Mouse (Mus musculus): Measurements from ENCODE around the gene Dhx34.
"Not testable (repeated sequence)": the region's sequence is repeated elsewhere in the genome, so short reads cannot be mapped to it uniquely, and the experiment has no call there.

The Dhx34 gene

DNA sequence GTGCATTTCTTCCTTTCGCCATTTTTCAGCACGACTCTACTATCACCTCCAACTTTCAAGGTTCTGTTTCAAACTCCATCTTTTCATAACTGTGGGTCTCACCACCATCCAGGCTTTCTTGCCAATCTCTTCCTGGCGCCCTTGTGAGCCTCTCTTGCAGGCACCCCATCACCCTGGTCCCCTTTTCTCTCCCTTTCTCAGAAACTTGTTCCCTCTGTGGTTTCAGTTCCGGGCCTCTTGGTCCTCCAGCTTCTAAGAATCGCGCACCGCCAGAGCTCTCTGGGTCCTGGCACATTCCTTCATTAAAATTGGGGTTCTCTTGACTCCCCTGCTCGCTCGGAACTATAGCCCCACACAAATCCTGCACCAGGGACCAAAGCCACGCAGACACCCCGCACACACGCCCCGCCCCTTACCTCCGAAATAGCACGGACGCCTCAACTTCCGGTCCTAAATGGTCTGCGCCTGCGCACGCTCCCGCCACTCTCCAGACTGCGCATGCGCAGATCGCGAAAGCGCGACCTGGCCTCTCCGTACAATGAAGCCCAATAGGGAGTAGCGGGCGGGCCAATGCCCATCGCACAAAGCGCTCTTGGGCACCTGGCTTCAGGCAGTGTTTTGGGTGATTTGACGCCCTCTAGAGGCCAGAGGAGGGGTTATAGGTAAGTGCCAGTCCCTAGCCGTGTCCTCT, at the start of gene Dhx34:
Gene Dhx34 (minus strand): TSS at position 456 of the 691 bp plus-strand sequence.
- peak; percentile 93 to 95 for DNase-seq (ENCODE audit: low spot score in 2 of 2)

DNA sequence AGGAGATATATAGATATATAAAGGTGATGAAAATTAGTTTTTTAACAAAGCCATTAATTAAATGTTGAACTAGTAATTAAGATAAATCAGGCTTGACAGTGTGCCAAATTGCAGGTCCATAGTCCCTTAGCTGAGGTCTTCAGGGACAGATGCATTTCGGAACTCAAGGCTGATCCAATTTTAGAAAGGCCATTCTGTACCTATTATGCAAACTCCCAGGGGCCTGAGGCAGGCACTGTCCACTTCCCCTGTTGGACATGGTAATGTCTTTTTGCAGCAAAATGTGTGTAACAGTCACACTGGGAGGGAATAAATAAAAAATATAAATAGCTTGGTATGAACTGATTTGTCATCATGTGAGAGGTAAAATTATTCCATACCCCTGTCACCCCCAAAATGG, 49.3 kb upstream of the Dhx34 start:
- no peak for DNase-seq (ENCODE audit: low spot score in 2 of 2)

DNA sequence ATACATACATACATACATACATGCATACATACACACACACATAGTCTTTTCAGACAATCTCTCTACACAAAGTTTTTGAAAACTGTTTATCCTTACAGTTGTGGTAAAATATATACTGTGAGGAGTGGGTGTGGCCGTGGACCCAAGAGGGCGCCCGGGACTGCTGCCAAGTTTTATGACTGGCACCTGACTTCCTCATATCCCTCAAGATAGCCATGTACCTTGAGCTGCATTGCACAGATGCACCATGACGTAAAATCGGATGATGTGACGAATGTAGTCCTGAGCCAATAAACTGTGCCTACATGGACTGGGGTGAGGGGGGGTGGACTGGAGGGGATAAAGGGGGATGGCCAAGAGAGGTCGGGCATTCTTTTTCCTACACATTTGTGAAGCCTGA, 44.8 kb upstream of the Dhx34 start:
- DNase-seq (ENCODE audit: low spot score in 2 of 2), result not testable (repeated sequence)

DNA sequence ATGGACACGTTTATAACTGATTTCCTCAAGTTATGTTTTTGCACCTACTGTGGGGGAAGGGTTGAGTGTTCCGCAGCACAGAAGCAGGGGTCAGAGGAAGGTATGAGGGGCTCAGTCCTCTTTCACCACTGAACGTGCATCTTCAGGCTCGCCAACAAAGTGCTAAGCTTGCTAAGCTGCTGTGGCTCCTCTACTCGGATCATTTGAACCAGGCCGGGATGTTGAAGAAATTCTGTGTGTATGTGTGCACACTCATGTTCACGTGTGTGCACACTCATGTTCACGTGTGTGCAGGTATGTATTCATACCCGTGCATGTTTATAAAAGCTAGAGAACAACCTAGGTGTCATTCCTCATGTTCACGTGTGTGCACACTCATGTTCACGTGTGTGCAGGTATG, 44.0 kb upstream of the Dhx34 start:
- no peak for DNase-seq (ENCODE audit: low spot score in 2 of 2)

DNA sequence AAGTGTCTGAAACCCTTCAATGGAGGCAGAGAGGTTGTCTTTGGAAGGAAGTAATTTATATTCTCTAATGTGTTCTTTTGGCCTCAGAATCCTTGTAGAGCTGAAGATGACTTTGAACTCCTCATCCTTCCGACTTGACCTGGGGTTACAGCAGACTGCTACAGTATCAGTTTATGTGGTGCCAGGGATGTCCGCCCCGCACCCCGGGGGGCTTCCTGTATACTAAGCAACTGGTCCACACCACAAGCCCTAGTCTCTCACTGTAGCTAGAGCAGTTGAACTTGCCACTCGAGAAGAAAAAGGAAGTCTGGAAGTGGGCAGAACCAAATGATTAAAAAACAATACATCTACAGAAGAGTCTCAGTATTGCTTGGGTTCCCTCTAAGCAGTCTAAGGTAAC, 42.0 kb upstream of the Dhx34 start:
- DNase-seq (ENCODE audit: low spot score in 2 of 2), result no peak

DNA sequence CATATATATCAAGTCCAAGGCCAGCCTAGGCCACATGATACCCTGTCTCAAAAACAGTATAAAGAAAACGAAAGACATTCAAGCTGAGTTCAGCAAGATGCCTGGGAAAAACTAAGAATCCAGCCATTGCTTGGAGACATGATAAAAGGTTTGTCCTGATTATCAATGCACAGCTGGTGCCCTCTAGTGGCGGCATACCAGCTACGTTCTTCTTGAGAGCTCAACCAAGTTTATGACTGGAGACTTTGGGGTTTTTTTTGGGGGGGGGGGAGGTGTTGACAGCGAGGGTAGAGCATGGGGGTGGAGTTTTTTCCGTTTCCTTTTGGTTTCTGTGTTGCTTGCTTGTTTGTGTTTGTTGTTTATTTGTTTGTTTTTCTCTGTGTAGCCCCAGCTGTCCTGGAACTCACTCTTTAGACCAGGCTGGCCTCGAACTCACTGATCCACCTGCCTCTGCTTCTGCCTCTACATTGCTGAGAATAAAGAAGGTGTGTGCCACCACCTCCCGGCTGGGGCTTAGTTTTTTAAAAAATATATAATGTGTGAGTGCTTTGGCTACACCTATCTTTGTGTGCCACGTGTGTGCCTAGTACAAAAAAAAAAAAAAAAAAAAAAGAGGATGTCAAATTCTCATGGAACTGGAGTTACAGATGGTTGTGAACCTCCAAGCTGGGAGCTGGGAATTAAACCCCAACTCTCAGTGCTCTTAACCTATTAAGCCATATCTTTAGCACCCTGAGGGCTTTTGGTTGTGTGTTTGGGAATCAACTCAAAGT, 41.4 kb upstream of the Dhx34 start:
- DNase-seq (ENCODE audit: low spot score in 2 of 2), result peak; percentile 67 to 76

DNA sequence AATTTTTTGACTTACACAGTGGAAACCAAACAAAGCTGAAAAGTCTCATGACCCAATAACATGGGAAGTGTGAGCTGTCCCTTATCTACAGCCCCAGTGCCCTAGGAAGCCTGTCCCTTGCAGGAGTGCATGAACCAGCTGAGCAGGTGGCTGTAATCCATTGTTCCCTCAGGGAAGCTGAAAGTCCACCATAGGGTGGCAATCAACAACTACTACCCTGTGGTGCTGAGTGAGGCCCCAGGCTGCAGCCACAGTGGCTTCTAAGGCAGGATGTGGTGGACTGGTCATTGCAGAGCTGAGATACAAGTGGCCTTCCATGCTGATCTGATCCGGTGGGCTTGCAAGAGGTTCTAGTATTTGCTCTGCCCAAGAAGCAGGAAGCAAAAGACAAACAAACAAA, 39.3 kb upstream of the Dhx34 start:
- DNase-seq (ENCODE audit: low spot score in 2 of 2), result no peak

DNA sequence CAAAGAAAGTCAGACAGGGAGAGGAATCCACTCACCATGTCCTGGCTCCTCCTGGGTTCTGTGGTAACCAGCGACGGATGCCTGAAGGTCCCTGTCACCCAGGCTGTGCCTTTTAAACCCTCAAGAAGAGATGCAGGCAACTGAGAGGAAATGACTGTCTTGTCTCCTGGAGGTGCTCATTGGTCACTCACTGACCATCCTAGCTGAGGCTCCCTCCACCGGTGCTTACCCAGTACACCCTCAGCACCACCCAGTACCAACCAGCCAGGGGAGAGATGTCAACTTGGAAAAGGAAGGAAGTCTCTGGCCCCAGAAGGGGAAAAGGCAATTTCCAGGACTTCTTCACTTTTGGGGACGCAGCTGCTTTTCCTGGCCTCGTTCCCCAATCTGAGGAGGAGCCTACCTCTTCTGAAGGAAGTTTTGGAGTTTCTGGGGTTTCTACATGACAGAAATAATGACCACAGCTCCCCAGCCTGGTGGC, 37.3 kb upstream of the Dhx34 start, which contains the start of gene C5ar1:
Gene C5ar1 (minus strand): TSS at position 431 of the 481 bp plus-strand sequence.
- DNase-seq (ENCODE audit: low spot score in 2 of 2), result peak in 1 of 2 experiments; percentile 9

DNA sequence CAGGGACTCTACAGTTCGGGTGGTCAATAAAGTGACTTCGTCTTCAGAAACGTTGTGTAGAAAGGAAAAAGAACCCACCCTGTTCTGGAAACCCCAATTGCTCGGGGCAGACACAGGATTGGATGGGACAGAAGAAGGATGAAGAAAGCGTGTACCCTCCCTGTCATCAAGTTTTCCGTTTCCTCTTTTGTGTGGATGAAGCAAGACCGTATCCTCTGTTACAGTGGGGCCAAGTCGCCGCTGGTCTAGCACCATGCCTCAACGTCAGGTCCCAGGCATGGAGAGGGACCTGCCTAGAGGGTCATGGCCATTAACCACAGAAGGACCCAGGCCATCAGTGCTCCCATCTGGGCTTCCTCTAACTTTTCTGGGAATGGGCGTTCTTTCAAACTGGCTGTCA, 36.0 kb upstream of the Dhx34 start:
- DNase-seq (ENCODE audit: low spot score in 2 of 2), result no peak

DNA sequence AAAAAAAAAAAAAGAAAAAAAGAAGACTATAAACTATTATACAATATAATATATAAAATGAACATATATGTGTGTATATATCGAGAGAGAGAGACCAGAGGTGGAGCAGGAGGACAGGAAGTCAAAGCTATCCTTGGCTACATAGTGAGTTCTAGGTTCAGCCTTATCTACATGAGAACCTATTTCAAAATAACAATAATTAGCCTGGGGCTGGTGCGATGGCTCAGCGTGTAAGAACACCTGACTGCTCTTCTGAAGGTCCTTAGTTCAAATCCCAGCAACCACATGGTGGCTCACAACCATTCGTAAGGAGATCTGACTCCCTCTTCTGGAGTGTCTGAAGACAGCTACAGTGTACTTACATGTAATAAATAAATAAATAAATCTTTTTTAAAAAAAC, 34.1 kb upstream of the Dhx34 start:
- DNase-seq (ENCODE audit: low spot score in 2 of 2), result not testable (repeated sequence)

DNA sequence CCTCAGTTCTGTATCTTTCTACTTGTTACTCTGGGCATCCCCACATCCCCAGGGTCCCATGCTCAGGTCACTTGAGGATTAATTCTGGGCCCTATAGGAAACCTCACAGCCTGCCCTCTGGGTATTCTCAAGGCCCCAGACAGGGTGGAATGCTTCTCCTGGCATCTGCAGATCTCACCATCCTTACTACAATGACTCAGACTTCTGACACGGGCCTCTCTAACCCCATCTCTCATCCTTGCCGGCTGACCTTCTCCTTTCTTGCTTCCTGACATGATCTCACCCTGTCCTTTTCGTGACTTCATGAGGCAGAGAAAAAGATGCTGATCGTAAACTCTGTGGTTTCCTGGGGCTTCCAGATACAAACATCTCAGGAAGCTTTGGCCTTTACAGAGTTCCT, 32.4 kb upstream of the Dhx34 start:
- no peak for DNase-seq (ENCODE audit: low spot score in 2 of 2)

DNA sequence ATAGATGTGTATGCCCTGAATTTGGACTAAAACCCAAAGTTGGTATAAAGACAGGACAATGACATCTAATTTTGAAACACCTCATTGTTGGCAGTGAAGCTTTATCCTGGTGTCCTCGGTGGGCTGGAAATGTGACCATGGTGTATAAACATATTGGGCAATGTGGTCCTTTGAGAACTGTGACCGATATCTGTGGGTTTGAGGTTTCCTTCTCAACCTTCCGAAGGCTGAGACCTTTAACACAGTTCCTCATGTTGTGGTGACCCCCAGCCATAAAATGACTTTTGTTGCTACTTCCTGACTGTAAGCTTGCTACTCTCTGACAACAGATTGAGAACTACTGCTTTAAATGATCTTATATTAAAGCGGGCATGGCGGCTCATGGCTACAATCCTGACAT, 28.9 kb upstream of the Dhx34 start:
- DNase-seq (ENCODE audit: low spot score in 2 of 2), result no peak

DNA sequence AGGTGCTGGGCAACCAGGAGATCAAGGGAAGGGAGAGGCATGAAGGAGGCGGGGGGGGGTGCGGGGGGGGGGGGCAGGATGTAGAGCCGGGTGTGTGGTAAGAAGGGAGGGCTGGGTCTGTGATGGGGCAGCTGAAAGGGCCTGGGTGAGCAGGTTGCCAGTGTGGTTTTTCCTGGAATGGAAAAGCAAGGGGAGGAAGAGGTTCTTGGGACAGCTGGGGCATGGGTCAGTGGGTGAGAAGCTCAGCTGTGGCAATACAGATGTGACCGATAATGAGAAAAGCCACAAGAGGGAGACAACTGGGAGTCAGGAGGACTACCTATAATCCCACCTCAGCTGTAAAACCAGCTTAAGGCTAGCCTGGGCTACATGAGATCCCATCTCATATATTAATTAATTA, 24.1 kb upstream of the Dhx34 start:
- DNase-seq (ENCODE audit: low spot score in 2 of 2), result no peak

DNA sequence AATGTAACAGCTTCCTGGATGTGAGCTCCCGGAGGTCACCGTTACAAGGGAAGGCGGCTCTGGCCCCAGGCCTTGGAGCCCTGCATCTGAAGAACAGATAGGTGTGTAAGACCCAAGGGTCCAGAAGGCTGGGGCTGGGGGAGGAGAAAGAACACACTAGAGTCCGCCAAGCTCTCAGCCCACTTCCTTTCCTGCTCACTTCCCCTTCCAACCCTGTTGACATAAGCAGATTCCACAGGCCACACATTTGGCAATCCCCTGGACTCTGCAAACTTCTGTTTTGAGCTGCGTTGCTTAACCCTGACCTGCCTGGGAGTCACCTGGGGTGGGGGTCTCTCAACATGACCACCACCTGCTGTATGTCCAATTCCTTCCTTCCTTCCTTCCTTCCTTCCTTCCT, 22.2 kb upstream of the Dhx34 start, which contains the start of gene C5ar2:
Gene C5ar2 (minus strand): TSS at position 88 of the 400 bp plus-strand sequence.
- DNase-seq (ENCODE audit: low spot score in 2 of 2), result no peak

DNA sequence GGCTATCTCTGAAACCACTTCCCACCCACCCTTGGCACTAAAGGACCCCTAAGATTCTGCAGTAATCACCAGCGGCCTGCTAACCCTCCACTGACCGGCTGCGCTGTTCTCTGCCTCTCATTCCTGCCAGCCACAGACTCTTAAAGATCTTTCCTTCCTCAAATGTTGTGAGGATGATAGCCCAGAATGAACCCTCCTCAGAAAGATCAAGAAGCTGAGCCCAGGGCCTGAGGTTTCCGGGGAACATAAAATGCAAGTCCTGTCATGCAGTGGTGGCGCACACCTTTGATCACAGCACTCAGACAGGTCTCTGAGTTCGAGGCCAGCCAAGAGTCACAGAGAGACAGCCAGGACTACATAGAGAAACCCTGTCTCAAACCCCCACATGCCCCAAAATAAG, 20.4 kb upstream of the Dhx34 start:
- DNase-seq (ENCODE audit: low spot score in 2 of 2), result no peak

DNA sequence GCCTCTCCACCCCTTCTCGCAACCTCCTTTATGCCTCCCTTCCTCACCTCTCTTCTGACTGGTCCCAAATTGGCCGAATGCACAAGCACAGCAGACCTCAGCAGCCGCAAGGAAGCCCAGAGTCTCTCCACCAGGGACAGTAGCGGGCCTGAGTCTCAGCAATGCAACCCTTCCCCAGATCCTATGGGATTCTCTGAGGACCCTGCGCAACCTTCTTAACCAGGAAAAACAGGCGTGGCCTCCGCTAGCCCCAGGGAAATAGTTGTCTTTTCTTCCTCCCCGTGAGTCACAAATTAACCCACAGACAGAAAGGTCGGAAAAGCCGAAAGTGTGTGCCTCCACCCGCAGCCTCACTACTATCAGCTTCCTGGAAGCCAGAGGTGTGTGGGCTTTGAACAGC, 19.9 kb upstream of the Dhx34 start:
- no peak for DNase-seq (ENCODE audit: low spot score in 2 of 2)

DNA sequence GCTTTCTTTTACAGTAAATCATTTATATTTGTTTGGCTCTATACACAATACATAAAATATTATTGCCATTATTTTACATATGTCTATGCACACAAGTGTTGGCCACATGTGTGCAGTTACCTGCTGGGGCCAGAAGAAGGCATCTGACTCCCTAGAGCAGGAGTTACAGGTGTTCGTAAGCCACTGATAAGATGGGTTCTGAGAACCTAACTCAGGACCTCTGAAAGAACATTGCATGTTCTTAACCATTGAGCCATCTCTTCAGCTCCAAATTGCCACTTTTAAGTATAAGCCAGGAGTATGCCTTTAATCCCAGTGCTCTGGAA, 19.1 kb upstream of the Dhx34 start:
- DNase-seq (ENCODE audit: low spot score in 2 of 2), result no peak

DNA sequence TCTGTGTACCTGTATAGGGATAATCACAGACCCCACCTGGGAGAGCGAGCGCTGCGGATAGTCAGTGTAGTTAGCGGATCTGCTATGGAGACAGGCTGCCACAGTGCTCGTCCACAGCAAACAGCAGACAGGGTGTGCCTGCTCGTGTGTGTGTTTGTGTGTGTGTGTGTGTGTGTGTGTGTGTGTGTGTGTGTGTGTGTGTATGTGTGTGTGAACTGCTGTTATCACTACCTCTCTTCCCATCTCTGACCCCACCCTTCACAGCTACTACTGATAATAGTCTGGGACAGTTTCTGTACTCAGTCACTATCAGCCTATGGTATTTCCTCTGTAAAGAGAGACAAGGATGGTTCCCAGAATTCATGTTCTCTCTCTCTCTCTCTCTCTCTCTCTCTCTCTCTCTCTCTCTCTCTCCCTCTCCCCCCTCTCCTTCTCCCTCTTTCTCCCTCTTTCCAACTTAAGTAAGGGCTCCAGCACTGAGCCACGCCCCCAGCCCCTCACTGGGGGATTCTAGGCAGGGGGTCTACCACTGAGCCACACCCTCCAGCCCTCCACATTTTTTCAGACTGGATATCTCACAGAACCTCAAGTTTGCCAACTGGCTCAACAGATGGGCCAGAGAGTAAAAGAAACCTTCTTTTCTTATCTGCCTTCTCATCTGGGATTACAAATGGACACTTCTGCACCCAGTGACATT, 18.6 kb upstream of the Dhx34 start:
- no peak for DNase-seq (ENCODE audit: low spot score in 2 of 2)

DNA sequence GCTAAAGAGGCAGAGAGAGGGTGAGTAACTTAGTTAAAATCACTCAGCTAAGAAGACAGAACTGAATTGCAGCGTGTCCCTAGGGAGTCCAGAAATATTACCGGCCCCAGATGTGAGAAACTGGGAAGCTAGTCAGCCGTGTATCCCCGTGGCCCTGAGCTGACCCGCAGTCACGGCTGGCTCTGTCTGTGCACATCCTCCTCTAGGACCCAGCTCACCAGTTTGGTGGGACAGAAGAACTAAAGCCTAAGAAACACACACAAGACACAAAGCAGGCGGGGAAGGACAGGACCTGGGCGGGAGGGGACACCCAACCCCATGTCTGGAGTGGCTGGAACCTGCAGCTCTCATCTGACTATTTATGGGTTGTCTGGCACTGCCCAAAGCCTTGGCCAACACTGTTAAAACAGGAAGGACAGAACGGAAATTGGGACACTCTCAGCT, 17.7 kb upstream of the Dhx34 start:
- no peak for DNase-seq (ENCODE audit: low spot score in 2 of 2)

DNA sequence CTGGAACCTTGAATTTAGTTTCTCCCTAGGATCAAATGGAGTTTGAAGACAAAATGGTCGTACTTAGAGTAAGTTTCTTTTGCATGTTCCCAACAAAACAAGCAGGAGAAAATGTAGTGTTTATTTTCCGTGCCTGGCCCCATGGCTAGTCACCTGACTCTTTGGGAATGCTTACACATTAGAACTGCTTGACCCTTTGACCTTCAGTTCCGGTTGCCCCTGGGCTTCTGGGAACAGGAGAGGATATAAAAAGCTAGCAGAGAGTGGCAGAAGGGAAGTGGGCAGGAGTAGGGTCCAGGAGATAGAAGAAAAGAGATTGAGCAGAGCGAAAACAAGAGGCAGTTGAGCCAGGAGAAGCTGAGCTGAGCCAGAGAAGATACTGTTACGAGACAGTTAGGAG, 8.0 kb upstream of the Dhx34 start:
- no peak for DNase-seq (ENCODE audit: low spot score in 2 of 2)

DNA sequence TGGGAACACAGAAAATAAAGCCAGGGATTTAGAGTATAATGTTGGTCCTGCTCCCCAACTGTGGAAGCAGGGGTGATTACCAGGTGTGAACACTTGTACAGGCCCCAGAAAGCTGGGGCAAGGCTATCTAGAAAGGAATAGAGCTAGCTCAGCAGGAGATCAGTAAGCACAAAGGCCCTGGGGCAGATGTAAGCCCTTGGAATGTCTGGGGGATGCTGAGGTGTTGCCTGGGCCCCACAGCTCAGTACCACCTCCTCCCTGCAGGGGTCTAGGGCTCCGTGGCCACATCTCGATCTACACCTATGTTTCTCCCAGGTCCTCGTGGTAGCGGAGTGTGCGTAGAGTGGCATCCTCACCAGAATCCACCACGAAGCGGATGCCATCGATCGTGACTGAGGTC, 7.9 kb downstream of the Dhx34 start:
- DNase-seq (ENCODE audit: low spot score in 2 of 2), result no peak

DNA sequence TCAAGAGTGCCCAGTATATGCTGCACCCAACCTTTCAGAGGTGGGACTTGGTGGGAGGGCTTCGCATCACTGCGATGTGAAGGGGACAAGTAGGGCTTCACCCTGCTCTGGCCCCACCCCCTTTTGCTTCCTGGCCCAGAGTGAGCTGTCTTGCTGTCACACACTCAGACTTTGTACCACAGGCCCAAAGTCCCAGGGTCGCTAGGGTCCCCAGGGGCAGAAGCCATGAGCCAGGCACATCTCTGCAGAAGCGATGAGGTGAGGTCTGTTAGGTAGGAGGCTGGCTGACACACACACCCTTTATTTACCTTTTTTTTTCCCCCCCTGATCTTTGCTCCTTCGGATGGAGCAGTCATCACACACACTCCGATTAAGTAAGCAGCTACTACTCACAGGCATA, 8.6 kb downstream of the Dhx34 start:
- no peak for DNase-seq (ENCODE audit: low spot score in 2 of 2)

Data from urinary bladder, postnatal 36 days (tissue).